Mouse (Mus musculus) heart, adult 2 months (tissue): Measurements from ENCODE around the gene Rab42.

Experiments used
- CTCF ChIP-seq: fragments of 200-600 bp; IDR thresholded peaks from 2 replicates; pipeline ENCODE4 v1.8.1; 2022; ENCODE audit warnings: antibody characterized with exemption, mild to moderate bottlenecking, moderate library complexity
- EP300 ChIP-seq: fragments of 200-500 bp; IDR thresholded peaks from 2 replicates; pipeline ENCODE4 v1.6.1; 2011; ENCODE audit warnings: low read depth, low read length, control low read depth; ENCODE audit not compliant: insufficient read depth
- POLR2A ChIP-seq: fragments of 200-500 bp; IDR thresholded peaks from 2 replicates; pipeline ENCODE4 v1.6.1; 2011; ENCODE audit warnings: mild to moderate bottlenecking, low read depth, low read length, control low read depth; ENCODE audit not compliant: insufficient read depth

DNA sequence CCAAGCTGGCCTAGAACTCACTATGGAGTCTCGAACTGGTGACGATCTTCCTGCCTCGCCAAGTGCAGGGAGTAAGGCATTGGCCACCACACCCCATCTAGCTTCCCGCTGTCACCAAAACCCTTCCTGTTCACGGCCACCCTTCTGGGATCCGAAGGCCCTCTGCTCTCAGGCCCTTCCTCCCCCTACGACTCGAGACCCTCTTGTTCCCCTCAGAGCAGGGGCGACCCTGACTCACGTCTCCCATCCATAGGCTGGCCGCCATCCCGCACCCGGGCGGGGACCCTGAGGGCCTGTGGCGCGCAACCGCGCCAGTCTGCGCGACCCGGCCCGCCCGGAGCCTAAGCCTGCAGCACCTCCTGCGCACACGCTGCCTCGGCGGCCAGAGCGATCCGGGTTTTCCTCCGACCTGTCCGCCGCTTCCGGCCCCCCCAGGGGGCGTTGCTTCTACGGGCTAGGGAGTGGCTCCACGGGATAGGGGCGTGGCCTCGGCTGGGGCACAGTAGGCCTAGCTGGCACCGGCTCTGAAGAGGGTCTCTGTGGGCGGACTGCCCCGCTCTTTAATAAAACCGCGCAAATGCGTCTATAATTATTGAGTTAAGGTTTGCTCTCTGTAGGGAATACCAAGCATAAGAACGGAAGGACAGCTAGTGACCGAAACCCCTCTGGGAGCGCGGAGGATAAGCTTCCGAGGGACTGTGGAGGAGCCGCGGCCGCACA is 26.1 kb upstream of the Rab42 start, which contains the start of gene Trnau1ap:
- TF ChIP-seq EP300 (0 out of 2 replicates have a peak, but pooled peaks have one; percentile 23), CTCF (peak; percentile 38), POLR2A (peak; percentile 90)
